Mouse (Mus musculus) effector memory CD4-positive, alpha-beta T cell, adult 7 months (primary cell): ENCODE measurements around the gene Ptcd3. TPM values are rescaled to one million over a fixed set of nuclear protein-coding genes. Genes with fewer than 3 reads are reported as not detected.

Experiments used
- polyA plus RNA-seq: library from polyadenylated mRNA; unstranded; fragments of 100-300 nt; shearing (Covaris generic); gene quantifications from one replicate; pipeline ENCODE4 v1.2.1, GENCODE M21; 2017

Ptcd3 gene
- 41.1 TPM for polyA plus RNA-seq

DNA sequence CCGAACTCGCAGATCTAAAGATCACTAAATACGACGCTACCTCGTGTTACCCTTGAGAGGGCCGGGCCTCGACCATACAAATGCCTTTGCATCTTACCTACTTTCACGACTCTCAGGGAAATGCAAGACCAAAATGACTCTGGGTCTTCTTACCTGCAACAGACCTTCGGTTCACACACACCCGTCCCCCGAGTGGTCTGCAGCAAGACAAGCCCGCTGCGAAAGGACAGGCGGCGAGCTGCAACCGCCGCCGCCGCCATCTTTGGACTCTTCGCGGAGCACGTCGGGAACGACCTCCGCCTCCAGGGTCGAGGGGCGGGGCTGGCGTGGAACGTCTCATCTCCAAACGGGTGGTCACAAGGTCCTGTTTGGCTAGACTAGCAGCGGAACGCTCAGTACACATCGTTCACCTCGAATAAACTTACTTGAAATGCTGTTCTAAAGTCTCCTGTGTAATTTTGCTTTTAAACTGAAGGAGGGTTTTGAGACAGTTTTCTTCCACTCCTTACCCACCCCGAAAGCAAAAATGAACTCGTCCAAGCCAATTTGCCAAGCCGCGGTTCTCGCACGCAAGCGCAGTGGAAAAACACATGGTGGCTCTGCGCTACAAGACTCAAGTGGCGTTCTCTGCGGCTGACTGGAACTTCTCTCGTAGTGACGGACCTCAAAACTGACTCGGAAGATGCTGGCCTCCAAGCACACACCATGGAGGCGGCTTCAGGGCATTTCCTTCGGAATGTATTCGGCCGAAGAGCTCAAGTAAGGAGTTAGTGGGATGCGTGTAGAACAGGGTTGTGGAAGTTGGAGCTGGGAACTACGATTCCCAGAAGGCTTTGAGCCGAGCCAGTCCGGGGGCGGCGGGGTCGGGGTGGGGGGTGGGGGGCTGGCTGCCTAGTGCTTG lies at the start of gene Ptcd3, which contains the start of gene Polr1a:
TSS of gene Ptcd3 (minus strand) at position 270 of the 901 bp plus-strand sequence.
TSS of gene Polr1a (plus strand) at position 573 of the 901 bp plus-strand sequence.

DNA sequence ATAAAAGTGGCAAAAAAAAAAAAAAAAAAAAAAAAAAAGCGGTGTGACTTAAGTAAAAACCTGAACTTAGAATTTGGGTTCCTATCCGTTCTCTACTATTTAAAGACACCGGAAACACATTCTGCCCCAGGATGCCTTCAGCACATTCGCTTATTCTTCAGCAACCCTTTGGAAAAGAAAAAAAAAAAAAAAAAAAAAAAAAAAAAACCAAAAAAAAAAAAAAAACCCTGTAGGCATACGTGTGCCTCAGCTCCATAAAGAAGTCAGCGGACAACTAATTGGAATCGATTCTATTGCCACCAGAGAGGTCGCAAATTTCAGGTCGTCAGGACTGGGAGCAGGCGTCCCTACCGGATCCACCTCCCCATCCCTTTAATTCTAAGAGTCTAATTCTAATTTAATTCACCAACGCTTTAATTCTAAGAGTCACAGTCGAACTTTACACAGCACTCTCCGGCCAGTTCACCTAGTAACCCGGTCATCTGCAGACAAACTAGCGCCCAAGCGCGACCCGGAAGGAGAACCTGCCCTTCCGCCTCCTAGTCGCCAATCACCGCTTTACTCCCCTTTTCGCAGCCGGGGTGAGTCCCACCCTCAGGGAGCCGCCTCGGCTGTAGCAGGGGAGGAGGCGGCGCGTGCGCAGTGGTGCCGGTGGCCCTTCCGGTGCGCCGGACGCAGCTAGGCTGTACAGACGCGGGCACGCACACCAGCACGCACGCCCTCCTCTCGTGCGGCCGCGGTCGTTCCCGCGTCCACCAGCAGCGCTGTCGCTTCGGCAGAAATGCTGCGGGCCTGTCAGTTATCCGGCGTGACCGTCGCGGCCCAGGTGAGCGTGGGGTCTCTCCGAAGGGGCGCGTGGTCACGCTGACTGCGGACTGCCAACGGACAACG lies 77.6 kb downstream of the Ptcd3 start, which contains the start of gene Immt:
TSS of gene Immt (plus strand) at position 642 of the 891 bp plus-strand sequence.

Other genes with a start within 250 kb of the Ptcd3 start
- 0.16 TPM for gene Reep1, start 201.2 kb downstream of the Ptcd3 start, polyA plus RNA-seq
- gene Mrpl35, start 81.8 kb downstream of the Ptcd3 start, polyA plus RNA-seq: 32.5 TPM
- 79.8 TPM for gene Immt, start 77.4 kb downstream of the Ptcd3 start, polyA plus RNA-seq
- gene Polr1a, start 303 bp upstream of the Ptcd3 start, polyA plus RNA-seq: 33.4 TPM
- gene St3gal5, start 188.8 kb upstream of the Ptcd3 start, polyA plus RNA-seq: not detected